Mouse (Mus musculus): ENCODE results near the gene Wipi2. TPM values are rescaled to one million over a fixed set of nuclear protein-coding genes. Genes with fewer than 3 reads are reported as not detected.
A peak's percentile ranks its signal among the peaks of the same experiment; 100 is the strongest.

The Wipi2 gene
- 41.4 and 43.4 TPM in 2 replicates for polyA plus RNA-seq (2012; rRNA removed)

DNA sequence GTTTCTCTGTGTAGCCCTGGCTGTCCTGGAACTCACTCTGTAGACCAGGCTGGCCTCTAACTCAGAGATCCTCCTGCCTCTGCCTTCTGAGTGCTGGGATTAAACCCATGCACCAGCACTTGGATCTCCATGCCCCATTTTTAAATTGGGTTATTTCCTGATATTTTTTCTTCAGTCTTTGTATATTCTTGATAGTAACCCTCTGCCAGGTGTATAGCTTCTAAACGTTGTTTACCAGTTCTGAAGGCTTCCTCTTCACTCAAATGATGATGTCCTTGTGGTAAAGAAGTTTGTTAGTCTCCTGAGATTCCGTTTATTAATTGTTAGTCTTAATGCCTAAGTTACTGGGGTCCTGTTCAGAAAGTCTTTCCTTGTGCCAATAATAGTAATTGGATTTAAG, at the start of gene Wipi2:
Gene Wipi2, plus strand, starts transcription at position 301 of the 400 bp plus-strand sequence.
- no peak for DNase-seq (ENCODE audit: low spot score)

DNA sequence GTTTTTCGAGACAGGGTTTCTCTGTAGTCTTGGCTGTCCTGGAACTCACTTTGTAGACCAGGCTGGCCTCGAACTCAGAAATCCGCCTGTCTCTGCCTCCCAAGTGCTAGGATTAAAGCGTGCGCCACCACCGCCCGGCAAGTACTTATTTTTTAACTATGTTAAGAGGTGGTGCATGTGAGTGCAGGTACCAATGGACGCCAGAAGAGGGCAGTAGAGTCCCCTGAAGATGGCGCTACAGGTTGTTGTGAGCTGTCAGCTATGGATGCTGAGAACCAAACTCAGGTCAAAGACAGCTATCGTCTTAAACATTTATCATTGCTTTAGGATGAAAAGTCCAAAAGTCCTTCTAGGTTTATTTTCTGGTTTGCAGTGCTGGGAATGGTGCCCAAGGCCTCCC, 49.3 kb upstream of the Wipi2 start:
- DNase-seq (ENCODE audit: low spot score), result no peak

DNA sequence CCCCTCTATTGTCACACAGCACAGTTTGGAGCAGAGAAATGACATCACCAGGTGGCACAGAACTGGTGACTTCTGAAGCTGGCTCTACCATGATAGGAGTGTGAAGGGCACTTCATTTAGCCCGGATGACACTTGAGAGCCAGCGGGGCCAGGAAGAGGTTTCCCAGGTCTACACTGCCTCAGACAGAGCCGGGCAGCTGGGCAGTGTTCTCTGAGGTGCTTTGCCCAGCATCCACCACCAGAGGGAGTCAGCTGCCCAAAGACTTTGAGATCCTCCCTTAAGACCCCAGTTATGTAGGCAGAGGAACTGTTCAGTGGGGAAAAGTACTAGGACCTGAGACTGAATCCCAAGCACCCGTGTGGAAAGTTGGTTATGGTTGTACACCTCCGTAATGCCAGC, 46.0 kb upstream of the Wipi2 start:
- no peak for DNase-seq (ENCODE audit: low spot score)

DNA sequence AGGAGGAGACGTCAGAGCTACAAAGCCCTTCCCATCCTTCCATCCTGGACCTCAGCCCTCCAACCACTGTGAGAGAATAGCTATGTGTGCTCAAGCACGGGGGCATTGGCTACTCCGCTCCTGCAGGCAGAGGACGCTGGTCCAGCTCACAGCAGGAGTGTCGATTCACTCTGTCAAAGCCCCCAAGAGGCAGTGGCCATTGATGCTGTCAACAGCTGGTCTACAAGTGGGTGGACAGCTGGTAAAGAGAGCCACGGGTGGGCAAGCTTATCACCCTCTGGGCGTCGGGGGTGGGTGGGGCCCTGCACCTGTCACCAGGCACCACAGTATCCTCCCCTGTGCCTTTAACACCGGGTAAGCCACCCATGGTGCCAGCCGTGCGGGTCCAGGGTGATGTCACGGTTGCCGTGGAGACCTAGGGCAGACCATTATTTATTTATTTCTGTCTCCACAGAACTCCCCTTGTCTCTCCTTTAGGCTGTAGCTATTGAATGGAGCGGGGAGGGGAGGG, 43.8 kb upstream of the Wipi2 start:
- no peak for DNase-seq (ENCODE audit: low spot score)

- DNase-seq (ENCODE audit: low spot score), result no peak
These were observed 36.4 kb upstream of the Wipi2 start for GRCm38 (mm10) chr5:142590953-142591616.

DNA sequence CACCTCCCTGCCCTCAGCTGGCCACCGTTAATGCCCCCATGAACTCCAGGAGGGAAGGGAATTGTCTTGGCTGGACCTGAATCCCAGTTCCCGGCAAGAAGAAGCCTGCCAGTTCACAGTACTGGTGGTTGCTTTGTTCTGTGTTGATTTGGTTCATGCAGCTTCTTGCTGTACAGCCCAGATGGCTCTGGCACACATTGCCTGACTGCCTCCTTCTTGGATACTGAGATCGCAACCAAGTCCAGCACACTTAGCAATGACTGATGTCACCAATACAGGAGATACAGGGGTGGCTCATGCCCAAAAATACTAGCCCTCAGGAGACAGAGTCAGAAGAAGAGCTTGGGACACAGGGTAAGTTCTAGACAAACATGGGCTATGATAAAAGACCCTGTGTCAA, 31.8 kb upstream of the Wipi2 start:
- no peak for DNase-seq (ENCODE audit: low spot score)

DNA sequence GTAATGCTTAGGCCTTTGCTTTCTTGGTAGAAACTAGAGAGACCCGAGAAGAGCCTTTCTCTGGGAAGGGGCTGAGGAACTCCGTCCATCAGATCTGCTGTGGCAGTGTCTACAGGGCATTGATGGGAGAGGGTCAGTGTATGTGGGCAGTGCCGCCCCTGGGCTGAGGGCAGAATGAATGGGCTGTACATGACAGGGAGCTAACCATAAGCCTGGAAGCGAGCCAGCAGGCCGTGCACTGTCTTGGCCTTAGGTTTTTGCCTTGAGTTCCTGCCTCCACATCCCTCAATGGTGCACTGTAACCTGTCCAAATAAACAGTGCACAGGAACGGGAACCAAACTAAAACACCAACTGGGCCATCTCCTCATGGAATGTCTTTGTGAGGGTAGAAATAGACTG, 30.8 kb upstream of the Wipi2 start:
- DNase-seq (ENCODE audit: low spot score), result no peak

GRCm38 (mm10) chr5:142597648-142598390, 29.7 kb upstream of the Wipi2 start:
- DNase-seq (ENCODE audit: low spot score), result no peak

- no peak for DNase-seq (ENCODE audit: low spot score)
These were observed 23.1 kb upstream of the Wipi2 start for GRCm38 (mm10) chr5:142604379-142604778.

- DNase-seq (ENCODE audit: low spot score), result no peak
These were observed 22.2 kb upstream of the Wipi2 start for GRCm38 (mm10) chr5:142605288-142605687.

GRCm38 (mm10) chr5:142608259-142608988, 19.1 kb upstream of the Wipi2 start, which contains the start of gene Mmd2:
Gene Mmd2 (minus strand): TSS chr5:142608800.
- no peak for DNase-seq (ENCODE audit: low spot score)

DNA sequence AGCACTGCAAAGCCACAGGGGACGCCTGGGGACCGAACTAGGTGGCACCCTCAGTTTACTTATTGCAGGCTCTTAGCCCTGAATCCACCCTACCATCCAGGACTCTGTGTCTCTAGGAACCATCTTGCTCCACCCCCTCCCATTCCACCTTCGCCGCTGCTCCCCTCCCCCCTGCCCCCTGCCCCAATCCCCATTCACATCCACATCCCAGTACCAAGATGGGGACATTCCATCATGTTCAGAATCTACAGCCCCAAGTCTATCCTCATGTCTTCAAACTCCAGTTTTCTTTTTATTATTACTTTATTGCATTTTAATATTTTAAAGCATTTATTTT, 18.5 kb upstream of the Wipi2 start:
- DNase-seq (ENCODE audit: low spot score), result no peak

DNA sequence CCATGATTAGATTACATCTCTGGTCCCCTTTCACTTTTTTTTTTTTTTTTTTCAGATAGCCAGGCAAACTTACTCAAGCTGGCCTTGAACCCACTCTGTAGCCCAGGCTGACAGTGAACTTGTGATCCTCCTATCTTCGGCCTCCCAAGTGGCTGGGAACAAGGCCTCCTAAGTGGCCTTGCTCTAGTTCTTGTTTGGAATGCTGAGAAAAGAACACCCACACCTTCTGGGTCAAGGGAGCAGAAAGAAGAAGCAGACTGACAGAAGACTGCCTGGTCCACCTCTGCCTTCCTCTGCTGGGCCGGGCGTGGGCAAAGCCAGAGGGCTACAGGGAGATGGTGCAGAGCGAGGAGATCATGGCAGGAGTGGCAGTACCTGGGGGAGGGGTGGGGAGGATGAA, 17.1 kb upstream of the Wipi2 start:
- DNase-seq (ENCODE audit: low spot score), result no peak

DNA sequence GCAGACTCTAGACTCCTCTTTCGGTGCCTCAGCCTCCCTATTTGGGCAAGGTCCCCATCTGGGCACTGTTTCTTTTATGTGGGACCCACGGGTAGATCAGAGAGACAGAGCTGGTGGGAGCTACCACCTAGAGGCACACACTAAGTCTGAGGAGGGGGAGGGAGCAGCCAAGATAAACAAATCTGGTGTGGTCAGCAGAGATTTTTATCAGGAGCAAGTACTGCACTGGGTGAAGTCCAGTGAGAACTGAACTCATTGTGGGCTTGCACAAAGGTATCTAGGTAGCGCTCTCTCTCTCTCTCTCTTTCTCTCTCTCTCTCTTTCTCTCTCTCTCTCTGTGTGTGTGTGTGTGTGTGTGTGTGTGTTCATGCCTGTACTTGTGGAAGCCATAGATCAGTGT, 13.0 kb upstream of the Wipi2 start:
- no peak for DNase-seq (ENCODE audit: low spot score)

- DNase-seq (ENCODE audit: low spot score), result no peak
These were observed 11.9 kb upstream of the Wipi2 start for GRCm38 (mm10) chr5:142615638-142616037.

- DNase-seq (ENCODE audit: low spot score), result no peak
These were observed 11.2 kb upstream of the Wipi2 start for GRCm38 (mm10) chr5:142616326-142616725.

GRCm38 (mm10) chr5:142619866-142620265, 7.6 kb upstream of the Wipi2 start:
- no peak for DNase-seq (ENCODE audit: low spot score)

GRCm38 (mm10) chr5:142621421-142621820, 6.1 kb upstream of the Wipi2 start:
- no peak for DNase-seq (ENCODE audit: low spot score)

DNA sequence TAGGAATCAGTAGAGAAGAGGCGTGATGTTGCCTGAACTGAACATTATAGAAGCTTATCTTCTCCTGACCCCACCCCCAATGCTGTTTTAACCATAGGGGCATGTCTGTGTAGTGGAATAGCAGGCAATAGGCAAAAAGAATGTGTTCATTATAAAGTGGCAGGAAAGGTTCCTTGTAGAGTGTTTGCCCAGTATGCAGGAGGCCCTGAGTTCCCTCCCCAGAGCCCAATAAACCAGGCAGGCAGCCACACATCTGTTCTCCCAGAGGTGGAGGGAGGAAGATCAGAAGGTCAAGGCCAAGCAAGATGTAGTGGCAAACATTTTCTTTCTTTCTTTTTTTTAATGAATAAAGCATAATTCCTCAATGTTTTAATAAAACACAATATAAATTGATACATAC, 5.4 kb upstream of the Wipi2 start:
- no peak for DNase-seq (ENCODE audit: low spot score)

DNA sequence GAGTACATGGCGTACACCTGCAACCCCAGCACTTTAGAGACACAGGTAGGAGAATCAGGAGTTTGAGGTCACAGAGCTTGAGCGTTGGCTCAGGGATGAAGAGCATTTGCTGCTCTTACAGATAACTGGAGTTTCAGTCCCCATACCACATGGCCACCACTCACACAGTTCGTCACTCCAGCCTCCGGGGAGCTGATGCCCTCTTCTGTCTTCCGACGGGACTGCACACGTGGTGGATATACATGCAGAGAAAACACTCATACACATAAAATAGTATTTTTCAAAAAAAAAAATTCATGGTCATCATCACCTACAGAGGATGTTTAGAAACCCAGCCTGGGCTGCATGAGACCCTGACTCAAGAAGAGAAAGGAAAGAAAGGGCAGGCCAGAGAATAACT, 4.4 kb upstream of the Wipi2 start:
- no peak for DNase-seq (ENCODE audit: low spot score)

- peak; percentile 94 for DNase-seq (ENCODE audit: low spot score)
These were observed 1.5 kb downstream of the Wipi2 start for GRCm38 (mm10) chr5:142628726-142629662.

DNA sequence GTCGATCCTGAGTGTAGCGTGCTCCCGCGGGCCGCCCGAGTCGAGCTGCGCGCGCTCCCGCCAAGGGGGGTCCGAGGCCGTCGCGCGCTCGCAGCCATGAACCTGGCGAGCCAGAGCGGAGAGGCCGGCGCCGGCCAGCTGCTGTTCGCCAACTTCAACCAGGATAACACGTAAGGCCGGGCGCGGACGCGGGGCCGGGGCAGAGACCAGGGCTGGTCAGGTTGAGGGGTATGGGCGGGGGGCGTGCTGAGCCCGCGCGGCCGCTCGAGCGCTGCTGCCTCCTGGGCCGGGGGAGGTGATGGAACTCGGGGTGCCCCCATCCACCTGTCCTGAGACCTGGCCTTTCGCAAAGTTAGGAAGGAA, 2.1 kb downstream of the Wipi2 start:
- no peak for DNase-seq (ENCODE audit: low spot score)

Measured in urinary bladder, adult 2 months (tissue).